Mouse (Mus musculus): ENCODE data around the gene Maats1. TPM values are rescaled to one million over a fixed set of nuclear protein-coding genes. Genes with fewer than 3 reads are reported as not detected.

Gene Maats1
- total RNA-seq, 1 experiment: 1.8 TPM

DNA sequence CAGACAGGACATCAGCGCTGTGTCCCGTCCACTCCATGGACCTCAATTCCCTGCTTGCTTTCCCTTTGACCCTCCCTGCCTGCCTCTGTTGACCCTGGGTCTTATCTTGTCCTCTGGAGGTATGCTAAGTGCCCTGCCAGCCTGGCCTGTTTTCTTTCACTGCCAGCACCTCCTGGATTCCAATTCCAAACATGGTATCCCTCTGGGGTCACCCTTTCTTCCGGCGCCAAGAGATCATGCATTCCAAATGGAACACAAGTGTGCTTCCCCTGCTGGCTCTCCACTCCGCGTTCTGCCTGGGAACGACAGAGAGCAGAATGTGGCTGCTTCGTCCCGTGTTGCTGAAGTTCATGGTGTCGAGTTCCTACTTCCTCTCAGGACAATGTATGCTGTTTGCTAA, 20.0 kb upstream of the Maats1 start, which contains the start of gene Popdc2:
Gene Popdc2 (plus strand): TSS at position 277 of the 400 bp plus-strand sequence.
- H3K4me1 ChIP-seq (ENCODE audit: control insufficient read depth in 2 of 2, insufficient read depth in 2 of 2, low read length in 2 of 2, poor library complexity in 1 of 2): no peaks in the 10 kb centered on the region
- no peak for DNase-seq (ENCODE audit: low read depth, low spot score)
- H3K36me3 ChIP-seq (ENCODE audit: control insufficient read depth, insufficient read depth, low read length, poor library complexity, severe bottlenecking): no peaks in the 10 kb centered on the region
- H3K9me3 ChIP-seq (ENCODE audit: control insufficient read depth, insufficient read depth, low read depth, low read length): no peaks in the 10 kb centered on the region
- TF ChIP-seq ZNF384 (IDR thresholded peaks at IDR 0.05; ENCODE audit: low read depth, low read length) (no peak), HCFC1 (IDR thresholded peaks at IDR 0.05; ENCODE audit: borderline replicate concordance, insufficient read depth, low read length) (no peak), CHD2 (IDR thresholded peaks at IDR 0.05; ENCODE audit: low read depth, low read length) (no peak), ZC3H11A (IDR thresholded peaks at IDR 0.05; ENCODE audit: borderline replicate concordance, low read depth, low read length) (no peak), MAFK (IDR thresholded peaks at IDR 0.05; ENCODE audit: insufficient read depth, low read depth, low read length) (no peak)
- no peak within 1 kb of the TSS for H3K4me3 ChIP-seq (ENCODE audit: insufficient read depth in 1 of 2, low read depth in 1 of 2, low read length in 2 of 2, poor library complexity in 1 of 2, severe bottlenecking in 1 of 2)
- in situ Hi-C loops (cut with MboI; ENCODE audit: low sequenced_read_pairs in 2 of 2, unreplicated experiment in 2 of 2): no loop called here
- H3K9ac ChIP-seq (ENCODE audit: insufficient read depth, low read depth, low read length, poor library complexity, severe bottlenecking): no peak within 1 kb of the TSS
- H3K27ac ChIP-seq (ENCODE audit: insufficient read depth, low read depth, low read length, poor library complexity, severe bottlenecking): no peak within 1 kb of the TSS; the same call in 1 of the 2 replicates

DNA sequence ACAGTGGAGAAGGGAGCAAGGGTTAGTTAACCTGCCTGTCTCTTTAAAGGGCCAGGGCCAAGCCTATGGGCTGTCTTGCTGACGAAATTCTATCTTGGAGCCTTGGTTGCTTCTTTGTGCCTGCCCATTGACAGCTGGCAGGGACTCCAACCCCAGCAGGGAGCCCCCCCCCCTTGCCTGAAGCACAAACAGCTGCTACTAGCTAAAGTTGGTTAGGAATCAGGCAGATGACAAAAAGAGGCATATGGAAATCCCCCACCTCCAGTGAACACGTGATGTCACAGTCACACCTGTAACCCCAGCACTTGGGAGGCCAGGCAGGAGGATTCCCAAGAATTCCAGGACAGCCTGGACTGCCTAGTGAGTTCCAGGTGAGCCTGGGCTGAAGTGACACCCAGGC, 18.4 kb upstream of the Maats1 start:
- no peaks in the 10 kb centered on the region for H3K36me3 ChIP-seq (ENCODE audit: control insufficient read depth, insufficient read depth, low read length, poor library complexity, severe bottlenecking)
- H3K27ac ChIP-seq (ENCODE audit: insufficient read depth, low read depth, low read length, poor library complexity, severe bottlenecking): no peak overlapping the region
- no peak for DNase-seq (ENCODE audit: low read depth, low spot score)
- in situ Hi-C loops (cut with MboI; ENCODE audit: low sequenced_read_pairs in 2 of 2, unreplicated experiment in 2 of 2): no loop called here
- no peak overlapping the region for H3K9ac ChIP-seq (ENCODE audit: insufficient read depth, low read depth, low read length, poor library complexity, severe bottlenecking)
- TF ChIP-seq MAFK (IDR thresholded peaks at IDR 0.05; ENCODE audit: insufficient read depth, low read depth, low read length) (no peak), ZNF384 (IDR thresholded peaks at IDR 0.05; ENCODE audit: low read depth, low read length) (no peak), ZC3H11A (IDR thresholded peaks at IDR 0.05; ENCODE audit: borderline replicate concordance, low read depth, low read length) (no peak), HCFC1 (IDR thresholded peaks at IDR 0.05; ENCODE audit: borderline replicate concordance, insufficient read depth, low read length) (no peak), CHD2 (IDR thresholded peaks at IDR 0.05; ENCODE audit: low read depth, low read length) (no peak)
- H3K4me3 ChIP-seq (ENCODE audit: insufficient read depth in 1 of 2, low read depth in 1 of 2, low read length in 2 of 2, poor library complexity in 1 of 2, severe bottlenecking in 1 of 2): no peak overlapping the region
- no peaks in the 10 kb centered on the region for H3K4me1 ChIP-seq (ENCODE audit: control insufficient read depth in 2 of 2, insufficient read depth in 2 of 2, low read length in 2 of 2, poor library complexity in 1 of 2)
- H3K9me3 ChIP-seq (ENCODE audit: control insufficient read depth, insufficient read depth, low read depth, low read length): no peaks in the 10 kb centered on the region

GRCm38 (mm10) chr16:38359857-38360256, 17.9 kb upstream of the Maats1 start:
- in situ Hi-C loops (cut with MboI; ENCODE audit: low sequenced_read_pairs in 2 of 2, unreplicated experiment in 2 of 2): no loop called here
- TF ChIP-seq CHD2 (IDR thresholded peaks at IDR 0.05; ENCODE audit: low read depth, low read length): no peak
- TF ChIP-seq ZNF384 (IDR thresholded peaks at IDR 0.05; ENCODE audit: low read depth, low read length): no peak
- TF ChIP-seq MAFK (IDR thresholded peaks at IDR 0.05; ENCODE audit: insufficient read depth, low read depth, low read length): no peak
- no peak for TF ChIP-seq HCFC1 (IDR thresholded peaks at IDR 0.05; ENCODE audit: borderline replicate concordance, insufficient read depth, low read length)
- TF ChIP-seq ZC3H11A (IDR thresholded peaks at IDR 0.05; ENCODE audit: borderline replicate concordance, low read depth, low read length): no peak
- Histone ChIP-seq H3K27ac (ENCODE audit: insufficient read depth, low read depth, low read length, poor library complexity, severe bottlenecking) (no peak overlapping the region), H3K9me3 (ENCODE audit: control insufficient read depth, insufficient read depth, low read depth, low read length) (no peaks in the 10 kb centered on the region), H3K4me1 (ENCODE audit: control insufficient read depth in 2 of 2, insufficient read depth in 2 of 2, low read length in 2 of 2, poor library complexity in 1 of 2) (no peaks in the 10 kb centered on the region), H3K4me3 (ENCODE audit: insufficient read depth in 1 of 2, low read depth in 1 of 2, low read length in 2 of 2, poor library complexity in 1 of 2, severe bottlenecking in 1 of 2) (no peak overlapping the region), H3K36me3 (ENCODE audit: control insufficient read depth, insufficient read depth, low read length, poor library complexity, severe bottlenecking) (no peaks in the 10 kb centered on the region), H3K9ac (ENCODE audit: insufficient read depth, low read depth, low read length, poor library complexity, severe bottlenecking) (no peak overlapping the region)
- no peak for DNase-seq (ENCODE audit: low read depth, low spot score)

GRCm38 (mm10) chr16:38359241-38359640, 17.3 kb upstream of the Maats1 start:
- DNase-seq (ENCODE audit: low read depth, low spot score): no peak
- no peaks in the 10 kb centered on the region for H3K9me3 ChIP-seq (ENCODE audit: control insufficient read depth, insufficient read depth, low read depth, low read length)
- no peak overlapping the region for H3K4me3 ChIP-seq (ENCODE audit: insufficient read depth in 1 of 2, low read depth in 1 of 2, low read length in 2 of 2, poor library complexity in 1 of 2, severe bottlenecking in 1 of 2)
- TF ChIP-seq ZC3H11A (IDR thresholded peaks at IDR 0.05; ENCODE audit: borderline replicate concordance, low read depth, low read length) (no peak), MAFK (IDR thresholded peaks at IDR 0.05; ENCODE audit: insufficient read depth, low read depth, low read length) (no peak), CHD2 (IDR thresholded peaks at IDR 0.05; ENCODE audit: low read depth, low read length) (no peak), HCFC1 (IDR thresholded peaks at IDR 0.05; ENCODE audit: borderline replicate concordance, insufficient read depth, low read length) (no peak), ZNF384 (IDR thresholded peaks at IDR 0.05; ENCODE audit: low read depth, low read length) (no peak)
- no peaks in the 10 kb centered on the region for H3K4me1 ChIP-seq (ENCODE audit: control insufficient read depth in 2 of 2, insufficient read depth in 2 of 2, low read length in 2 of 2, poor library complexity in 1 of 2)
- H3K27ac ChIP-seq (ENCODE audit: insufficient read depth, low read depth, low read length, poor library complexity, severe bottlenecking): no peak overlapping the region
- no peak overlapping the region for H3K9ac ChIP-seq (ENCODE audit: insufficient read depth, low read depth, low read length, poor library complexity, severe bottlenecking)
- in situ Hi-C loops (cut with MboI; ENCODE audit: low sequenced_read_pairs in 2 of 2, unreplicated experiment in 2 of 2): no loop called here
- H3K36me3 ChIP-seq (ENCODE audit: control insufficient read depth, insufficient read depth, low read length, poor library complexity, severe bottlenecking): no peaks in the 10 kb centered on the region

All from ES-E14 (cell line).